Mouse (Mus musculus) stomach, postnatal 0 days (tissue): ENCODE measurements around the gene Adad2.

ENCODE experiments used
- CTCF ChIP-seq: IDR thresholded peaks from 2 replicates; pipeline ENCODE4 v1.5.1; 2016; ENCODE audit warnings: antibody characterized with exemption, low read depth, mild to moderate bottlenecking, moderate library complexity
- EP300 ChIP-seq: optimal IDR thresholded peaks from 2 replicates; pipeline ENCODE3; 2016; ENCODE audit warnings: antibody characterized with exemption

GRCm38 (mm10) chr8:119637381-119637780 lies 24.8 kb downstream of the Adad2 start:
- TF ChIP-seq CTCF (no peak), EP300 (no peak)
